Mouse (Mus musculus): ENCODE results near the gene Ccr4. TPM values are rescaled to one million over a fixed set of nuclear protein-coding genes. Genes with fewer than 3 reads are reported as not detected.

The Ccr4 gene
- not detected in 2 replicates for total RNA-seq (2015)
- not detected in 2 replicates for total RNA-seq (2017)

DNA sequence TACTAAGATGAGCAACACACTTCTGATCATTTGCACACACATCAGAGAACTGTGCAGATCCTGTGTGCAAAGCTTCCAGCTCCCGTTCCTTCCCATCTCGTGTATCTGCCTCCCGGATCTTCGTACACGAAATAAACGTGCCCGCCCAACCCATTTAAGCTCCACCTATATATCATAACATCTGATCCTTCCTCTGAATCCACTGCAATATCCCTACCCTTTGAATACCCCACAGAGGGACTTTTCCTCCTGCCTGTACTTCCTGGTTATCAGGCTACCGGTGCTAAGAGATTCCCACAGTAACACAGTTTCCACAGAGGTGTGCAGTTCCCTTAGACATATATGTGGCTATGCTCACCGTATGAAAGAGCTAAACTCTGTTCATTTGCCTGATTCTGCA lies at the start of gene Ccr4:
Ccr4 (minus strand) TSS at position 101 of the 400 bp plus-strand sequence.
- ATAC-seq (replicated peaks; ENCODE audit: poor library complexity): no peak

DNA sequence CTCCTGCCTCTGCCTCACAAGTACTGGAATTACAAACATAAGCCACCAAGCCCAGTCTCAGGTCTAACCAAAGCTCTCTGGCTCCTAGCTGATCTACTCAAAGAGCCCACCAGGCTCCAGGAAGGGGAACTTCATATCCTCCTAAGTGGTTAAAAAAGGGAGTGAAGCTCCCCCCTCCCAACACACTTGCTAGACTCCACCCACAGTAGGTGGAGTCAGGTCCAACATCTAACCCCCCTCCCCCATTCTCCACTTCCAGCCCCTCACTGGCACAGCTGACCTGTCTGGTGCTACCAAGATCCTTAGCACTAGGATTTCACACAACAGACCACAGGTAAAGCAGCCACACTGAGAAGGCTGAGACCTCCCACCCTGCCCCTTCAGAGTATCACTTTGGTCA lies 49.1 kb upstream of the Ccr4 start:
- ATAC-seq (replicated peaks; ENCODE audit: poor library complexity): 0 out of 2 replicates have a peak, but pooled peaks have one; percentile 26

DNA sequence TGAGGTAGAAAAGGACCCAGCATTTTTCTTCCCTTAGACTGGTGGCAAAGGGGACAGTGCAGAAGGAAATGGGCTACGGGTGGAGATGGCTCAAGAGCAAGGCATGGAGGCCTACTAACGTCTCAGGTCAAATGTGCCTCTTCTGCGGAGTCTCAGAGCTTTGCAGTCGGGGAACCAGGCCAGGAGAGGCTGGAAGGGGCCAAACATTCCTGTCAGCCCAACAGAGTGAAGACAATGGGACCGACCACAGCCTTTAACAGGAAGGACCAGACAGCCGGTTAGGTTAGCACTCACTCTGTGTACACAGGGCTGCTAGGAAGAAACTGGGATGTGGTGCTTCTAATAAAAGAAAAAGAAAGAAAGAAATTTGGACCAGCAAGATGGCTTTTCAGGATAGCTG lies 45.3 kb upstream of the Ccr4 start:
- ATAC-seq (replicated peaks; ENCODE audit: poor library complexity): no peak

DNA sequence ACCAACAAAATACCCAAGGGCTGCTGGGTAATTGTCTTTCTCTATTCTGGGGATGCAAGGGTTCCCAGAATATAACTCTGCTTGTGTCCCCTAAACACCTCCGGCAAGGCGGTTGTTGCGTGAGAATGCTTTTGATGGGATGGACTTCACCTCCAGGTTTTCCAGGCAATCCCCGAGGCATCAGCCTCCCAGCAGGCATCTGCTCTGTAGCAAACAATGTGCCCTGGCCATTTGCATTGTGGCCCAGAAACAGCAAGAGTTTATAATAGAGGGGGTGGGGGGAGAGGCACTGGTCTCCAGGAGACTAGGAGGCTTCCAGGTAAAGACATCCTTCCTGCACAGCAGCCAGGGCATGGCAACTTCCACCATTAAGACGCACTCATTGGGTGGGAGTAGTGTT lies 44.4 kb upstream of the Ccr4 start:
- no peak for ATAC-seq (replicated peaks; ENCODE audit: poor library complexity)

DNA sequence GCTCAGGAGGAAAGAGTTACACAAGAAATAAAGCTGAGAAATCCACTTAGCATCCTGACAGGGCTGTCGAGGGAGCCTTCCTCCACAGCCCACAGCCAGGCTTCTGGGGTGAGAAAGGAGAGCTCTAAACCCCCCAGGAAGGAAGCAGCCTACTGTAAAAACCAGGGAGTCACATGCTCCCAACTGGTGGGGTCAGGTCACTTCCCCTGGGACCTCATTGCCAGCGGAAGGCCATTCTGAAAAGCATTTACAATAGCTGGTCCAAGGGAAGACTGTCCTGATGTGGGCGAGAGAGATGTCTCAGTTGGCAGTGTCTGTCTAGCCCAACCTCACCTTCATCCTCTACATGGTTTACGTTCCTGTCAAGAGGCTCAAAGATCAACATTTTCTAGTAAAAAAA lies 43.8 kb upstream of the Ccr4 start:
- ATAC-seq (replicated peaks; ENCODE audit: poor library complexity): no peak

DNA sequence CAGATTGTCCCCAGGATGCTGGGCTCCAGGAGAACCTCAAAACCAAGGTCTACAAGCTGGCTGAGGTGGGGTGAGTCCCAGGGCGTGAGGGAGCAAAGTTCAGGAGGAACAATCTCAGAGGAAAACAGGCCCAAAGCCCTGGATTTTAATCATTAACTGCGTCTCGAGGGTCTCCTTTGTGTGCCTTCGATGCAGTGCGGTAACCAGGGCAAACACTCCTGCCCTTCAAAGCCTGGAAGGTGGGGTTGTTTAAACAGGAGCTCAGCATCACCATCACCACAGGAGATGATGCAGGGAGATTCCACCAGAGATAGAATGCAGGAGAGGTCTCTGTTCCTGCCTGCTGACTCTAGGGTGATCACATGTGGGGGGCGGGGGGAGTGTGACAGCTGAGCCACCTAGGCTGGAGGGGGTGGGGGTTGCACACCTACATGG lies 42.9 kb upstream of the Ccr4 start:
- no peak for ATAC-seq (replicated peaks; ENCODE audit: poor library complexity)

DNA sequence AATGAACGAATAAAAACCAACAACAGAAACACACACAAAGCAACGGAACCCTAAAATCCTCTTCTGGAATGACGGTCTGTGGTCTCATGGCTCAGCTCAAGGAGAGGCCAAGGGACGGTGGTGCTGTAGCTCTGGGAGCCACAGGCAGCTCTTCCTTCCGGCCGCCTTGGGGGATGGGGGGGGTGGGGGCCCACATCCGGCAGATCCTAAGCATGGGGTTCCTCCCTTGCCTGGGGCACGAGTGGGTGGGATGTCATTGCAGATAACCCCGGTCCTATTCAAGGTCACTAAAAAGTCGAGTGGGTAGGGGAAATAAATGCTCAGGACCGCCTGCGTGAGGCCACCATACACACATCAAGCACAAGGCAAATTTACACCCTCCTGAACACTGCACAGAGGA lies 42.0 kb upstream of the Ccr4 start:
- no peak for ATAC-seq (replicated peaks; ENCODE audit: poor library complexity)

DNA sequence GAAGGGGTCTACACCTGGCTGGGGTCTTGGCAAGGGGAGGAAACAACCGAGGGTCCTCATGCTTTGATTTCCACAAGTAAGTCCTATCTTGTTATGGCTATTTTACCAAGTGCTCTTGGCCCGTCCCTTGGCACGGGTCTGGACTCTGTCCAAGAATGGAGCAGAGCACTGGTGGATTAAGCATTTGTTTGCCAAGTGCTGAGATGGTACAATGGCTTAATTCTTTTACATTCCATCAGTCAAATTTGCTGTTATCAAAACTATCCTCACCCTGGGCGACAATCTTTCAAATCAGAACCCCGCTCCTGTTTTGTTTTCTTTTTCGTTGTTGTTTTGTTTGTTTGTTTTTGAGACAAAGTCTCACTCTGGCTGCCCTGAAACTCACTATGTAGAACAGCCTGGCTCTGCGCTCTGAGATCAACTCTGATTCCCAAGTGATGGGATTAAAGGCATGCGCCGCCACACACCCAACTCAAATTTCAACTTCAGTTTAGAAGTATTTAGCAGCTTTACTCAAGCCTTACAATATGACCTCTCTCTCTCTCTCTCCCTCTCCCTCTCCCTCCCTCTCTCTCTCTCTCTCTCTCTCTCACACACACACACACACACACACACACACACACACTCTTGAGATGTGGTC lies 40.2 kb upstream of the Ccr4 start:
- ATAC-seq (replicated peaks; ENCODE audit: poor library complexity): no peak

DNA sequence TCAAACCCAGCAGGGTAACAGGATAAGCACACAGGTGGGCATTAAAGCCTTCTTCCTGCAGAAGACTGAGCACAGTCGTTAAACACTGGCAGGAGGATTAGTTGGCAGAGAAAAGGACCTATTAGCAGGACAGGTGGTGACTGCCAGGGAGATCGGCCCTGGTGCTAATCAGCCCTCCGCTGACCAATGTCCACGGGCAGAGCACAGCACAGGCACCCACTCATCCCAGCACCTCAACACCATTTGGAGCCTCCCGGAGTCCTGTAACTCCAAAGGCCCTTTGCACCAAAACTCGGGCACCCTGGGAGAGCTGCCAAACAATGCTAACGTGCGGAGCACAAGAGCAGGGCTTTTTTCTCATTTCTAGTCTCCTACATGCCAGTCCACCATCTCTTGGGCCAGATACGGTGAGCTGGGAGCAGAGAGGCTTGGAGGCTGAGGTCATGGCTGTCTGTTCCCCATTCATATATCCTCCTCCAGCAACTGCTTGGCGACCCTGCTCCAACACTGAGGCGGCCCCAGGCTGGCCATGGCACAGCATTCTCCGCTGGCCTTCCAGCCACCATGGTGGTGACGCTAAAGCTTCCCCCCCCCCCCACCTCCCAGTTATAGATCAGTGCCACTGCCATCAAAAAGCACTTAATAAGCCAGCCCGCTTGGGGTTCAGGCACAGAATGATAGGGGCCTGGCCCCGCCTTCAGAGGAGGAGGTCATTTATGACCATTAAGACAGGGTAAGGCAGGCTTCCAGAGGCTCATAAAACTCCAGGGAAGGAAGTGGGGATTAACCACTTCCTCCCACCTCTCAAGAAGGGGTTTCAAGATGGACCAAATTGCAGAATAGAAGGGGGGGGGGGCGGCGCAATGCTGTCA lies 39.4 kb upstream of the Ccr4 start:
- no peak for ATAC-seq (replicated peaks; ENCODE audit: poor library complexity)

DNA sequence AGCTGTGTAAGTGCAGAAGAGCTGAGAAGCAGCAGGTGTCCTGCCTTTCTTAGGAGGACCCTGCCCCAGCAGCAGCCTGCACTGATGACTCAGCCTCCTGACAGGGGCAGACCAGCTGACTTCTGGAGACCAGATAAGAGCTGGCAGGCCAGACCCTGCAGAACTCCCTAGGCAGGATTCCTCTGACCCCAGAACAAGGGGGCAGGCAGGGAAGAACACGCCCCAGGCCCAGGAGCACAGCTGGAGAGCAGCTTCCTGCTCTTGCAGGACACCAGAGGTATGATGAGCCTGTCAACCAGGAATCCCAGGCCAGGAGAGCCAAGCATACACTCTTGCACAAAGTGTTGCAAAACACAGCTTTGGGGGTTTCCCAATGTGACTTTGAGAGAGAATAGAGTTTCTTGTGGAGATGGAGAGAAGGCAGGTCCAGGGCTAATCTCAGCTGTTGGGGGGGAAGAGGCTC lies 36.6 kb upstream of the Ccr4 start:
- peak; percentile 72 for ATAC-seq (replicated peaks; ENCODE audit: poor library complexity)

DNA sequence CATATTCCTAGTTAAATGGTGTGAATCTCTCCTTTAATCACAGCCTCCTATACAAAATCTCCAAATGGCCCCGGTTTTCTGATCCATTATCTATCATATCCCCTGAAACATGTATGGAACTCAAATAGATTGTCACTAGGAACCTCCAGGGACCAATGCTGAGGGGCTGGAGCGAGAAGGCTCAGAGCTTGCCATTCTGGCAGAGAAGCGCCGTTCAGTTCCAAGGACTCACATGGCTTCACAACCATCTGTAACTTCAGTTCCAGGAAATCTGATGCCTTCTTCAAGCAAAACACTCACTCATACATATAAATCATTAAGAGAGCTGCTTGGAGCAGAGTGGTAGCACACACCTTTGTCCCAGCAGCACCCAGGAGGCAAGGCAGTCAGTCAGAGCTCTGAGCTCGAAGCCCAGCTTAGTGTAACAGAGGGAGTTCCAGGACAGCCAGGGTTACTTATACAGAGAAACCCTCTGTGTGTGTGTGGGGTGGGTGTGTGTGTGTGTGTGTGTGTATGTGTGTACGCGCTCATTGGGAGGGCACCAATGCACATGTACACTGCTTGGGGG lies 34.4 kb upstream of the Ccr4 start:
- no peak for ATAC-seq (replicated peaks; ENCODE audit: poor library complexity)

DNA sequence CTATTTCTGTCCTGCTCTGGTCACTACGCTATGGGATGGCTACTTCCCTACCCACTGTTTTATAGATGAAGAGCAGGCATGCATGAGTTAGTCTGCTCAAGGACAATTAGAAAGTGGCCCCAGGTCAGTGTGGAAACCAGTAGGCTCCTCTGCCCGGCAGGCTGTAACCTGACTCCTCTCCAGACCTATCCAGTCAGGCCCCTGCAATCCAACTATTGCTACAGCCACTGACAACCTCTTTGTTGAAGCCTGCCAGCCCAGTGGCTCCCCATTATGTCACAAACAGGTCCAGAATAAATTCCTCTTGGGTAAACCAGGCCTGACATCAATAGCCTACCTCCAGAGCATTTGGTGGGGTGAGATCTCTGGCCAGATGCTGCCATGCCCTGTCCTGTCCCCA lies 31.9 kb upstream of the Ccr4 start:
- no peak for ATAC-seq (replicated peaks; ENCODE audit: poor library complexity)

DNA sequence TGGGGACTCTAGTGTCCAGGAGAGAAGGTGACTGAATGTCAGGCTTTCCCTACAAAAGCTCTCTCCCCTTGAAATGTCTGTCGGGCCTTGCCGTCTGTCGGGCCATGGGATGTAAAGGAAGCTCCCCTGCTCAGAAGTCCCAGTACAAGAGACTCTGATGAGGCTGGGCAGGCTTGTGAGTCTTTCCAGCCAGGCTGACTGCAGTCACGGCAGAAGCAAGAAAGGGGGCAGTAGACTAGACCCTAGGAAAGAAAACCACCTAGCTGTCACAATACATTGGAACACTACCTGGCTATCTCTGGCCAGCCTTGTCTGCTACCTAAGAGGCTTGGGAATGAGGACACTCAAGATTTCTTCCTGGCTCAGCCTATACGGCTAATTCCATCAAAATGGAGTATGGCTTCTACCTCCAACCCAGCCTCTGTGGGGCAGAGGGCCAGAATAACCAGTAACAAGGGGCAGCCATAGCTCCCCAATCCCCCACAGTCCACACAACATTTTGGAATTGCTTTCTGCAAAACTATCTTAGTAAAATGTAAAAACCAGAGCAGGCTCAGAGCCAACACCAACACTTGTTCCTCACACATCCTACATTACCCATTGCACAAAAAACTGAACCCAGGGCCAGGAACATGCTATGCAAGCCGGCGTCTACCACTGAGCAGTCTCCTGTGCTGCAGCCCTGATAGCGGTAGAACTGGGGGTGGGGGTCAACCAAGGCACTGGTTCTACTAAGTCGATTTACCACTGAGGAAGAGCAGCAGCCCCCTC lies 30.2 kb upstream of the Ccr4 start:
- ATAC-seq (replicated peaks; ENCODE audit: poor library complexity): no peak

DNA sequence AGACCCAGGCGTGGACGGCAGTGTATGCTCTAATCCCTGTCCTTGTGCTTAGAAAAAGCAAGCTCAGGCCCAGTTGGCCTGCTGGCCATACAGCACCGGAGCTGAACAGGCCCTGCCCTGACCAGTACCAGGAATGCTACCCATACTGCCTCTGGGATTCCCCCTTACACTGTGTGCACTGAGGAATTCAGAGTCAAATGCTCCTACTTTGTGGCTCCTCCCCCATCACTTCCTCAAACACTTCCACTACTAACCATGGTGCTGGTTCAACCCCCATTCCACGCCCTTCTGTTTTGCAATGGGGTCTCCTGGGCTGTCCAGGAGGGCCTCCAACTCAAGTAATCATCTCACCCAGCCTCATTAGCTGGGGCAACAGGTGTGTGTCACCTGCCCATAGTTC lies 29.1 kb upstream of the Ccr4 start:
- peak; percentile 83 for ATAC-seq (replicated peaks; ENCODE audit: poor library complexity)

DNA sequence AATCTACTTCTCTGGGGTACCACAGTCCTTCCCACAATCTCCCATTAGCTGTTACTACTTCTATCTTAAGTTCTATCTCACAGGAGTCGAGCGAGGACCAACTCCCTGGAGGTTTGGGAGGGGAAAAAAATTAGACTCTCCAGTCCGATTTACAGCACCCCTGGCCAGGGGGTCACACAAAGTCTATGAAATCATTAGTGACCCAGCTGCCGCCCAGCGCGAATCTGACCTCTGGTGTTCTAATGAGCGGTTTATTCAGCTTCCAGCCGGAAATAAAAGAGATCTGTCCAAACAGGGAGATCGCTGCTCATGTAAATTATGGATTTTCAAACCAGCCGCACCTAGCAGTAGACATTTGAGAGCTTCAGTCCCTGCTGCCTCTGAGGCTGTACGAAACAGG lies 26.6 kb upstream of the Ccr4 start:
- no peak for ATAC-seq (replicated peaks; ENCODE audit: poor library complexity)

DNA sequence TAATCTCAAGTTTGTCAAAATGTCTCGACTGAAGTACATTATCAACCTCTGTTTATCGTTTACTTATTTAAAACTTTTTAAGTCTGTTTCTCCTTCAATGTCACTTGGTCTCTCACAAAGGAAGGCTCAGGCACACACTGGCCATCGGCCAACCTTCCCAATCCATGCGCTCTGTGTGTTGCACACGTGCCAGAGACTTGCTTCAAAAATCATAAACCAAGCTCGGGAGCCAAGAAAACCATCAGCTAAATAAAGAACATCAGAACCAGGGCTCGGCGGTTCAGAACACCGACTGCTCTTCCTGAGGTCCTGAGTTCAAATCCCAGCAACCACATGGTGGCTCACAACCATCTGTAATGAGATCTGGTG lies 23.9 kb upstream of the Ccr4 start:
- no peak for ATAC-seq (replicated peaks; ENCODE audit: poor library complexity)

DNA sequence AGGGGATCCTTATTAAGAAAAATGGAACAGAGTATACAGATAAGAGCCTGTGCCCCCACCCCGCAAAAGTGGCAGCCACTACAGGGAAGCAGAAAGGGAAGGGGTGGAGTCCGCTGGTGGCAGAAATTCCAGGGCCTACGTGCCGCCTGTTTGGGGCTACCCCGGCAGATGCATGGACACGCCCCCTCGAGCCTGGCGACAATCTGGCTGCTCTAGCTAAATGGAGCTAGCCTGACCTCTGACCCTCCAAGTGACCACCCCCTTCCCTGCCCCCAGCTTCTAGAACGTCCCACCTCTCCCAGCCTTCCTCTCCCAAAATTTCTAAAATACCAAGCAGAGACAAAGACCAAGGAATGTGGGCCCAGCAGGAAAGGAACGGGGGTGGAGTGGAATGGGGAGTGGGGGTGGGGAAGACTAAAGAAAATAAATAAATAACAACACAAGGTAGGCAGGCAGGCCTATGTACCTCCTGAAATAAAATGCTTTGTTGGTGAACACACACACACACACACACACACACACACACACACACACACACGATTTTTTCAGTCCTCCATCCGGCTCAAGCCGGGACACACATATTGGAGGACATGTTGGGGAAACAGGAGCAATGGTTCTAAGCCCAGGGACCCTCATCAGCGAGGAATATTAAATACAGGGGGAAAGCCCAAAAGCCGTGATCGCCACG lies 23.4 kb upstream of the Ccr4 start:
- ATAC-seq (replicated peaks; ENCODE audit: poor library complexity): peak; percentile 67

DNA sequence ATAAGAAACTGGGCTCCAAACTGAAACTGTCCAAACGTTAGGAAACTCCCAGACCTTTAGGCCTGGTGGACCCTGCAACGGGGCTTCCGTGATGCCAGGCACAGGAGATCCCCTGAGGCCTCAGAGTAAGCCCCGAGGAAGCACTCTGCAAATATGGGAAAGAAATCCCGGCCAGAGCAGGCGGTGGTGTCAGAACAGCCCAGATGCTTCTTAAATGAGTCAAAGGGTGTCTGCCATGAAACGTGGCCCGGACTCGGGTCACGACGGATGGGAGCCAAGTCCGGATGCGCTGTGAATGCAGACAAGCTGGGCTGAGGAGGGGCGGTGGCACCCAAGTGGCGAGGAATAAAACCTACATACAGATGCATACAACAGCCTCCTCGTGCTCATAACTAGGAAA lies 22.4 kb upstream of the Ccr4 start:
- peak; percentile 70 for ATAC-seq (replicated peaks; ENCODE audit: poor library complexity)

DNA sequence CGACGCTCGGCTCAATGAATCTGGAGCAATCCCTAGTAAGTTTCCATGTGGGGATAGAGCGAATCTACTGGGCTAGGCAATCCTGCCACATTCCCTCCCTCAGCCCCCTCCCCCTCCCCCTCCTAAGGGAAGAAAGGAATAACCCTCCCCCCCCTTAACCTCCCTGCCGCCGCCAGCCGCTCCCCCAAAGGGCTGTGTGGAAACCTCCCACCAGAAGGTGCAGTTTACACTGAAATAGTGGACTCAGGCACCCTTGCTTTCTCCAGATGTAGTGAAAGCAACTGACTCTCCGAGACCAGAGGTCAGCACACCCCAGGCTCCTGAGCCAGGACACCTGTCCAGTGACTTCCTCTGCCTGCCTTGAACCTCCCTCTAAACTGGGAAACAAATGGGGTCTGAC lies 21.9 kb upstream of the Ccr4 start:
- no peak for ATAC-seq (replicated peaks; ENCODE audit: poor library complexity)

DNA sequence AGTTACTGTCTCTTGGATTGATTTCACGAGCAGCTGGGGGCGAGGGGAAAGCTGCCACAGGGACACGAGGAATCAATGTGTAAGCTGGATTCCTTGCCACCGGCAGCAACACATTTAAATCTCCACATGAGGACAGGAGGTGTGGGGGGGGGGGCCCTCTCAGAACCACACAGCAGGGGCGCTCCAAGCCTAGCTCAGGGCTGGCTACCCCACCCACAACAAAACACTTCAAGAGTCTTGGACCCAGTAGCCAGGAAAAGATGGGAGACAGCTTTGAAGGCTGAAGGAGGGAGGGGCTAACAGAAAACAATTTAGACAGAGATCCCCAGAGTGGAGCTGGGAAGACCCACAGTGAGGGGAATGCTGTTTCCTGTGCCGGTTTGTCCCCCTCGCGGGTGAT lies 21.2 kb upstream of the Ccr4 start:
- no peak for ATAC-seq (replicated peaks; ENCODE audit: poor library complexity)

Measured in megakaryocyte progenitor cell, adult 5-6 weeks (primary cell).